24 mouse cellular contexts compared by ENCODE assay signal in the genomic region with DNA sequence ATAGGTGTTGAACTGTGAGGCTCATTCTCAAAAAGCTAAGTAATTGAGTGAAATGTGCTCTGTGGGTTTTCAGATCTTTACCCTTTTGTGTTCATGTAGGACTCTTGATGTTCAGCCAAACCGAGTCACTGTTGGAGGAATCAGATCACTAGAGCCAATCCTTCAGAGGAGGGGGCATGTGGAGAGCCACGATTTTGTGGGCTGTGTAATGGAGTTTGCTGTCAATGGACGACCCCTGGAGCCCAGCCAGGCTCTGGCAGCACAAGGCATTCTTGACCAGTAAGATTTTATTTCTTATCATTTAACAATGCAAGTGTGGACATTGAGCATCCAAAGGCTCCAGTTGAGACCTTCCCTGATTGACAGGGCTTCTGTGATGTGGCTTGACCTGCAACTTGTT.
"Had no signal": no experiment of that assay in that cellular context is flagged by ENCODE, and none has a peak within 500 bp of the region (broad histone marks: within the 10 kb centered on the region; RNA-seq: fewer than 3 reads in every experiment).

No protein-coding gene starts in this region.

- H3K36me3 ChIP-seq: intestine, embryonic 15.5 days; liver, embryonic 12.5 days had no signal

- H3K9me3 ChIP-seq: heart, embryonic 12.5 days; hindbrain, embryonic 10.5 days; hindbrain, embryonic 12.5 days; hindbrain, embryonic 15.5 days; intestine, embryonic 15.5 days; limb, embryonic 13.5 days; limb, embryonic 15.5 days; liver, embryonic 12.5 days had no signal

- H3K27ac ChIP-seq: gastrocnemius, adult 2 months; heart, adult 2 months; hindbrain, embryonic 10.5 days; hindbrain, embryonic 12.5 days; hindbrain, embryonic 15.5 days; intestine, embryonic 15.5 days; layer of hippocampus, adult 2 months; left cerebral cortex, adult 2 months; limb, embryonic 13.5 days; limb, embryonic 15.5 days; liver, embryonic 12.5 days; liver, embryonic 14.5 days had no signal

- H3K27me3 ChIP-seq: heart, embryonic 12.5 days; hindbrain, embryonic 12.5 days; hindbrain, embryonic 15.5 days; intestine, embryonic 15.5 days; limb, embryonic 13.5 days; limb, embryonic 15.5 days; liver, embryonic 12.5 days had no signal

- H3K4me3 ChIP-seq: gastrocnemius, adult 2 months; heart, adult 2 months; heart, embryonic 12.5 days; hindbrain, embryonic 10.5 days; hindbrain, embryonic 12.5 days; hindbrain, embryonic 15.5 days; intestine, embryonic 15.5 days; layer of hippocampus, adult 2 months; left cerebral cortex, adult 2 months; limb, embryonic 13.5 days; limb, embryonic 15.5 days; liver, embryonic 12.5 days had no signal

- DNase-seq: gastrocnemius, adult 2 months; gastrocnemius, postnatal 10 days; gastrocnemius, postnatal 25 days; heart, adult 2 months; heart, postnatal 10 days; heart, postnatal 4 days; kidney, adult 18-20 months; kidney, adult 8-10 months; kidney, postnatal 10 days; kidney, postnatal 25 days; kidney, postnatal 4 days had no signal

- H3K4me1 ChIP-seq: heart, embryonic 12.5 days; hindbrain, embryonic 10.5 days; hindbrain, embryonic 12.5 days; hindbrain, embryonic 15.5 days; intestine, embryonic 15.5 days; limb, embryonic 13.5 days; limb, embryonic 15.5 days; liver, embryonic 12.5 days had no signal

- ATAC-seq: inflammation-experienced regulatory T-cells, adult 6 months; intestine, embryonic 15.5 days; intestine, postnatal 0 days; liver, embryonic 12.5 days had no signal
